Mouse (Mus musculus) midbrain, embryonic 11.5 days (tissue): Measurements from ENCODE around the gene Dbi. TPM values are rescaled to one million over a fixed set of nuclear protein-coding genes. Genes with fewer than 3 reads are reported as not detected.

ENCODE experiments used
- ATAC-seq: fragments of 200-750 bp; cut with Nextera tagmentation; 2 replicates; pipeline ENCODE4 v1.8.0; 2017; ENCODE audit warnings: moderate TSS enrichment, moderate library complexity; ENCODE audit not compliant: low FRiP score
- DNase-seq: peaks from one replicate; pipeline ENCODE4 v3.0.0; 2015; ENCODE audit warnings: low spot score; ENCODE audit errors: missing footprints
- H3K27ac ChIP-seq: fragments of 300-500 bp; sonication (generic); 2 replicates; pipeline ENCODE4 v1.5.1; 2014; ENCODE audit warnings: low read depth, low read length
- H3K27me3 ChIP-seq: fragments of 300-500 bp; sonication (generic); 2 replicates; pipeline ENCODE4 v1.6.1; 2014; ENCODE audit warnings: mild to moderate bottlenecking, low read length, moderate library complexity, mixed read lengths; ENCODE audit not compliant: control insufficient read depth, insufficient read depth
- H3K36me3 ChIP-seq: fragments of 300-500 bp; sonication (generic); 2 replicates; pipeline ENCODE4 v1.6.1; 2014; ENCODE audit warnings: mild to moderate bottlenecking, low read length, moderate library complexity, mixed read lengths; ENCODE audit not compliant: control insufficient read depth, insufficient read depth
- H3K4me1 ChIP-seq: fragments of 300-500 bp; sonication (generic); 2 replicates; pipeline ENCODE4 v1.6.1; 2014; ENCODE audit warnings: low read length; ENCODE audit not compliant: control insufficient read depth, insufficient read depth
- H3K4me2 ChIP-seq: fragments of 300-500 bp; sonication (generic); 2 replicates; pipeline ENCODE4 v1.6.1; 2014; ENCODE audit warnings: mild to moderate bottlenecking, moderate library complexity
- H3K4me3 ChIP-seq: fragments of 300-500 bp; sonication (generic); 2 replicates; pipeline ENCODE4 v1.5.1; 2014; ENCODE audit warnings: low read depth, low read length
- H3K9ac ChIP-seq: fragments of 300-500 bp; sonication (generic); 2 replicates; pipeline ENCODE4 v1.6.1; 2014; ENCODE audit warnings: low read length
- H3K9me3 ChIP-seq: fragments of 300-500 bp; sonication (generic); 2 replicates; pipeline ENCODE4 v1.6.1; 2016; ENCODE audit warnings: low read length; ENCODE audit not compliant: control insufficient read depth
- WGBS: fragments of 180-500 bp; shearing (Covaris S2); extraction: QIAGEN DNeasy Blood & Tissue Kit; methylation state at CpG from one replicate; pipeline ENCODE4 v1.1.7; 2014; 5-methylcytosine and 5-hydroxymethylcytosine counted together
- polyA plus RNA-seq: library from polyadenylated mRNA; unstranded; fragments of >200 nt; fragmentation: Nextera tagmentation; extraction: Ambion mirVana; gene quantifications from 2 replicates; pipeline ENCODE4 v1.2.1, GENCODE M21; 2014

Gene Dbi
- polyA plus RNA-seq, 1 experiment from 2014 or later: 715 TPM

- Histone ChIP-seq H3K4me2 (no peak overlapping the region), H3K4me3 (no peak overlapping the region), H3K27ac (no peak overlapping the region), H3K9ac (no peak overlapping the region), H3K9me3 (no peaks in the 10 kb centered on the region), H3K27me3 (no peaks in the 10 kb centered on the region), H3K36me3 (peaks cover 31% of the 10 kb centered on the region), H3K4me1 (no peaks in the 10 kb centered on the region)
- no peak for ATAC-seq
- WGBS: 90% methylated on average over 12 of the region's 12 CpGs
- DNase-seq: no peak
Measured at GRCm38 (mm10) chr1:120112251-120113187, 8.4 kb downstream of the Dbi start.

DNA sequence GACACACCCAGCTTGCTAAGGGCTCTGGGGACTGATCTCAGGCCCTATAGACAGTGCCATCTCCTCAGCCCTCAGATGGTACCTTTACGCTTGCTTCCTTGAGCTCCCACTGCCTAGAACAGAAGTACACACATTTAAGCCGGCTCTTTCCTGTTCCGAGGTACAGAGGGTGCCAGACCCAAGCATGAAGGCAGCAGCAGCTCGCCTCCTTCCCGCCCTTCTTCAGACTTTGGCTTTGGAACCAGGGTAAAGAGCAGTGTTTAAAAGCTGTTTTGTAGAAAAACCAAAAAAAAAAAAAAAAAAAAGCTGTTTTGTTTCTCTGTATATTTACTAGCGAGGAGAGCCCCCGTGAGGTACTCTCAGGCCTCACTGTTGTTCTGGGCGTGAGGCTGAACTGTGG, 9.1 kb downstream of the Dbi start:
- whole genome bisulfite sequencing: 93% methylated on average over 8 of the region's 8 CpGs
- H3K9ac ChIP-seq: no peak overlapping the region
- no peaks in the 10 kb centered on the region for H3K9me3 ChIP-seq
- H3K4me2 ChIP-seq: no peak overlapping the region
- no peaks in the 10 kb centered on the region for H3K27me3 ChIP-seq
- H3K27ac ChIP-seq: no peak overlapping the region
- H3K4me3 ChIP-seq: no peak overlapping the region
- DNase-seq (no peak), ATAC-seq (no peak)
- H3K4me1 ChIP-seq: no peaks in the 10 kb centered on the region
- H3K36me3 ChIP-seq: peaks cover 31% of the 10 kb centered on the region

DNA sequence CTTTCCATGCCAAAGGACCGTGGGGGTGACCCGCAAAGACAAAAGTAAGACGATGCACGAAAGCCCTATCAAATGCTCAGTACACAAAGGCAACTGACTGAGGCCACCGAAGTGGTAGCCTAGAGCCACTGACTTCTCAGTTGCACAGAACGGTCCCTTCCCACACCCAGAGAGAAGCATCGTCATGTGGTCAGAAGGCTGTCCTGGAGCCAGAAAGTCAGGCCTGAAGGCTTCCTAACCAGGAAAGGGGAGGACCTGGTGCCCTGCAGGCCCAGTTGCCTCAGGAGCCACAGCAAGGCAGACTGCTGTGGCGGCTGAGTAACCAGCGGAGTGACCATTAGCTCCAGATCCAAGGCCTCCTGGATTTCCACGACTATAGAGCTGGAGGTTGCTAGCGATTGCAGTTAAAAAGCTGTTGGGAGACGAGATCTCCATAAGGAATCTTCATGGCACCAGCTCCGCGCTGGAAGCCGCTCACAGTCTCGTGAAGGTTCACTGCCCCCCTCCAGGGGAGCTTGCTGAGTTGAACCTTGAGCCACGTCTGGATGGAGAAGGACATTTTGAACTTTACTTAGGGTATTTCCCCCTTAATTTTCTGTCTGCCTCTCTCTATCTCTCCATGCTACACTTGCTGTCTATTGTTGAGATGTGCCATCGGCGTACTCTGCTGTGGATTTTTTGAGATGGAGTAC, 11.0 kb downstream of the Dbi start:
- H3K9ac ChIP-seq: no peak overlapping the region
- no peak for ATAC-seq
- H3K4me1 ChIP-seq: no peaks in the 10 kb centered on the region
- H3K27me3 ChIP-seq: no peaks in the 10 kb centered on the region
- 89% methylated on average over 19 of the region's 19 CpGs for WGBS
- H3K9me3 ChIP-seq: no peaks in the 10 kb centered on the region
- no peak overlapping the region for H3K27ac ChIP-seq
- no peak overlapping the region for H3K4me3 ChIP-seq
- no peak overlapping the region for H3K4me2 ChIP-seq
- peaks cover 16% of the 10 kb centered on the region for H3K36me3 ChIP-seq
- peak; percentile 2 for DNase-seq

DNA sequence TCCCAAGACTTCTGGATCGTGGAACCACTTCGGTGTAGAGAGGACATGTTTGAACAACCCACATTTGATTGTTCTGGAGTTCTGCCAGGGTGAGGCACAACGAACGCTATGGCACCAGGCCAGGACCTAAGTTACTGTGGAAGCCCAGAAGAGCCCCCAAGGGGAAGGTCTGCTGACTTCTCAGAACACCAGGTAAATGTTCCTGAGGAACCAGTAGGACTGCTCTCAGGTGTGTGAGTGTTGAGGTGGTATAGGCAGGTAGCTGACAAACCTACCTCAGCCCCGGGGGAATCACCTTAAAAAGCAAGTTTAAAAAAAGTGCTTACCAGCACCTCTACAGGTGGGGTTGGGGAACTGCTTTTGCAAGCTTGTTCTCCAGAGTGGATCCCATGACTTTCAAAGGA, 15.3 kb downstream of the Dbi start:
- WGBS: 90% methylated on average over 5 of the region's 5 CpGs
- Histone ChIP-seq H3K27ac (no peak overlapping the region), H3K9ac (no peak overlapping the region), H3K9me3 (no peaks in the 10 kb centered on the region), H3K4me3 (no peak overlapping the region), H3K27me3 (no peaks in the 10 kb centered on the region), H3K36me3 (no peaks in the 10 kb centered on the region), H3K4me1 (no peaks in the 10 kb centered on the region), H3K4me2 (no peak overlapping the region)
- DNase-seq (no peak), ATAC-seq (no peak)

DNA sequence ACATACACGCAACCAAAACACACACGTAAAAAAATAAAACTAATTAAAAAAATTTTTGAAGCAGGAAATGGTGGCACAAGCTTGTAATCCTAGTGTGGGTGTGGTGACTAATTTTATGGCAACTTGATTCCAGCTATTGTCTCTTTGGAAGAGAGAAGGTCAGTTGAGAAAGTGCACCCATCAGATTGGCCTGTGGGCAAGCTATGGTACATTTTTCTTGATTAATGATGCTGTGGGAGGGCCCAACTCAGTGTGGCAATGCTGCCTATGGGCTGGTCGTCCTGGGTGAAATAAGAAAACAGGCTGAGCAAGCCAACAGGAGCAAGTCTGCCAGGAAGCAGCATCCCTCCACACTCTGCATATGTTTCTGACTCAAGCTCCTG, 19.7 kb downstream of the Dbi start:
- Histone ChIP-seq H3K9ac (no peak overlapping the region), H3K27ac (no peak overlapping the region), H3K36me3 (no peaks in the 10 kb centered on the region), H3K9me3 (no peaks in the 10 kb centered on the region), H3K4me1 (no peaks in the 10 kb centered on the region), H3K27me3 (no peaks in the 10 kb centered on the region), H3K4me3 (no peak overlapping the region), H3K4me2 (no peak overlapping the region)
- DNase-seq (no peak), ATAC-seq (no peak)
- WGBS: 87% methylated on average over 3 of the region's 3 CpGs

DNA sequence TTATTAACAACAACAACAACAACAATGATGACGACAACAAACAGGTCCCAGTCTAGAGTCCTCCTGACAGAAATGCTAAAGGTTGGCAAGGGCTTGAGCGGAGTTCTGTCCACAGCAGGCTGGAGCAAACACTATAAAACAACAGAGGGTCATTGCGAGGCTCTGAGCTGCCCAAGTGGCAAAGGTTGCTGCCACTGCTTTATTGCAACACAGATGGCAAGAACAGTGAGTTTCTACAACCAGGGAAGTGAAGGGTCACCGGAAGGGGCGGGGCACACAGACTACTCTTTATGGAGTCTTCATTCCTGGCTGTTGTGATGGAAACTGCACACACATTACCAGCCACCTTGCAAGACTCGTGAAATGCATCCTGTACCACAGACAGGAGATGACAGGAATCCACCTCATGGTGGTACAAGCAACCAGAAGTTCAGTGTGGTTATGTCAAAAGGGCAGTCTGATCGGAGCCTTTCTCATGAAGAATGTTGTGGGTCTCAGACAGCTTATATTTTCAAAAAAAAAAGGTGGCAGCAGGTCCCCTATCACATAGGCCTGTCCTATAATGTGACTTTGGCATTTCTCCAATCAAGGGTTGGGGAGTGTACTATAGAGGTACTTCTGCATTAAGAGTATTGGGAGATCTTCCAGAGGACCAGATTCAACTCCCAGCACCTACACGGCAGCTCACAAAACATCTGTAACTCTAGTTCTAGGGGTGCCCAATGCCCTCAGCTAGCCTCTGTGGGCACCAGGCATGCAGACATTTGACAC, 20.2 kb downstream of the Dbi start:
- no peaks in the 10 kb centered on the region for H3K9me3 ChIP-seq
- no peaks in the 10 kb centered on the region for H3K36me3 ChIP-seq
- H3K9ac ChIP-seq: no peak overlapping the region
- peak; percentile 8 for DNase-seq
- WGBS: 82% methylated on average over 8 of the region's 8 CpGs
- no peaks in the 10 kb centered on the region for H3K27me3 ChIP-seq
- no peak overlapping the region for H3K4me2 ChIP-seq
- H3K4me1 ChIP-seq: no peaks in the 10 kb centered on the region
- no peak overlapping the region for H3K4me3 ChIP-seq
- H3K27ac ChIP-seq: no peak overlapping the region
- no peak for ATAC-seq

GRCm38 (mm10) chr1:120099483-120099882, 21.4 kb downstream of the Dbi start:
- no peak for ATAC-seq
- Histone ChIP-seq H3K9ac (no peak overlapping the region), H3K4me2 (no peak overlapping the region), H3K9me3 (no peaks in the 10 kb centered on the region), H3K4me1 (no peaks in the 10 kb centered on the region), H3K27ac (no peak overlapping the region), H3K36me3 (no peaks in the 10 kb centered on the region), H3K27me3 (no peaks in the 10 kb centered on the region), H3K4me3 (no peak overlapping the region)
- no peak for DNase-seq
- WGBS: 72% methylated on average over 6 of the region's 6 CpGs

GRCm38 (mm10) chr1:120098327-120098726, 22.6 kb downstream of the Dbi start:
- Histone ChIP-seq H3K4me2 (no peak overlapping the region), H3K9ac (no peak overlapping the region), H3K4me1 (no peaks in the 10 kb centered on the region), H3K27ac (no peak overlapping the region), H3K36me3 (no peaks in the 10 kb centered on the region), H3K9me3 (no peaks in the 10 kb centered on the region), H3K4me3 (no peak overlapping the region), H3K27me3 (no peaks in the 10 kb centered on the region)
- DNase-seq (peak; percentile 96), ATAC-seq (no peak)
- WGBS: 17% methylated on average over 7 of the region's 7 CpGs

GRCm38 (mm10) chr1:120094920-120095319, 26.0 kb downstream of the Dbi start:
- H3K9ac ChIP-seq: no peak overlapping the region
- no peaks in the 10 kb centered on the region for H3K4me1 ChIP-seq
- no peak overlapping the region for H3K4me3 ChIP-seq
- H3K4me2 ChIP-seq: no peak overlapping the region
- ATAC-seq (no peak), DNase-seq (peak; percentile 26)
- H3K27me3 ChIP-seq: no peaks in the 10 kb centered on the region
- H3K36me3 ChIP-seq: no peaks in the 10 kb centered on the region
- 67% methylated on average over 3 of the region's 3 CpGs for WGBS
- no peaks in the 10 kb centered on the region for H3K9me3 ChIP-seq
- H3K27ac ChIP-seq: no peak overlapping the region
